Mouse (Mus musculus) layer of hippocampus, adult 8-10 months (tissue): ENCODE data around the gene Aldoart1. TPM values are rescaled to one million over a fixed set of nuclear protein-coding genes. Genes with fewer than 3 reads are reported as not detected.

ENCODE experiments used
- DNase-seq, 2 experiments: peaks; one replicate each; pipeline ENCODE4 v3.0.0; 2022; ENCODE audit warnings: low spot score in 2 of 2
- total RNA-seq, 4 experiments: library from RNA; stranded (reverse); gene quantifications; 2 replicates each; pipeline ENCODE4 v1.2.4; 2022

The Aldoart1 gene
- not detected for total RNA-seq

DNA sequence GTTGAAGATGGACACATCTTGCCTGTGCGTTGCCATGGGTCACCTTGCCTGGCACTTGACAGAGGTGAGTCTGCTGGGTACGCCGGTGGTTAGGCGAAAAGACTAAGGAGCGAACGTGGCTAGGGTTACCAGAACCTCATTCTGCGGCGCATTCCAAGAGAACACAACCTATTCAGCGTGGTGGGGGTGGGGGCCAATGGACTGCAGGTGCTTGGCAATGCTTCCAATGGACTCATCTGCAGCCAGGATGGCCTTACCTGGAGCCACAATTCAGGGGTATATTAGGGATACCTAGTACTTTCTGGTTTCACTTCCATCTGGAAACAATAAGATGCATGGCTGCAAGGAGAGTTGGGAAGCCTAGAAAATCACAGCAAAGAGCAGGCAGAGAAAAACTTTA lies at the start of gene Aldoart1:
Gene Aldoart1, minus strand, starts transcription at position 101 of the 400 bp plus-strand sequence.
- DNase-seq: no peak

DNA sequence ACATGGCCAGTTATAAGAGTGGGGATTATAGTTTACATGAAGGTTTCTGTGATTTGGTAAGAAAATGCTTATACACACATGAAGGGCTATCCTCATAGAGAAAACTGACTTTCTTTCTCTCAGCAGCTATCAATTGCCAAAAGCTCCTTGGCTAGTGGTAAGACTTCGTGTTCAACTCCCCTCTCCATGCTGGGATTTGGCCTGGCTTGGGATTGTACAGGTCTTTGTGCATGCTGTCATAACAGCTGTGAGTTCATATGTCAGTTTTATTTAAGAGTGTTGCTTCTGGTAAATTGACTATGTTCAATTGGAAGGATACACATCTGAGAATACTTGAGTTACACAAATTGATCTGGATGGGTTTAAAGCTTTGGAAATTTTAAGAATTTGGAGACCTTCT lies 49.1 kb upstream of the Aldoart1 start:
- DNase-seq: no peak

DNA sequence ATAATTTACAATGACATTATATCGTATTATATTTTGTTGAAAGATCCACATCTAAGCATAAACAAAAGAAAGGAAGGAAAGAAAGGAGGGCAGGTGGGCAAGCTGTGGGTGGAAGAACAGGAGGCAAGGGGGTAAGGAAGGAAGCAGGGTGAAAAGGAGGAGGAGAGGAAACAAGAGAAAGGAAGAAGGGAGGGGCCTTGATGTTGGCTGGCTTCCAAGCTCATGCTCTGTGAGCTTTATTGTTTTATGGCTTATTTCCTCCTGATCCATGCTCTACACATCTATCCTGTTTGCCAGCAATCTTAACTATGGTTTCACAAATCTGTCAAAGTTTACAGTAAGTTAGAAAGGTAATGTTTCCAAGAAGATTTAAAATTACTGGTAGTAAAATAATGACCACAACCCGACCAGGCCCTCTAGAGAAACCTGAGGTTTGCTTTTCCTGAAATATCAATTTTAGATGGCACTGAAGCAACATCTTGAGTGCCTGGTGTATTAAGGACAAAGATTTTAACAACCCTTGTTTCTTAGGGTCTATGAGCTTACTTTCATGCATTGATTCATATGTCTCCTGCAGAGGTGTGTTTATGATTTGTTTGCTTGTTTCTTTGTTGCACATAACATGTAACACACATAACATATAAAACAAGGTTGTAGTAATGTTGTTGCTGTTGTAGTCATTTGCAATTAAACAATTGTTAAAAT lies 13.1 kb upstream of the Aldoart1 start:
- no peak for DNase-seq

DNA sequence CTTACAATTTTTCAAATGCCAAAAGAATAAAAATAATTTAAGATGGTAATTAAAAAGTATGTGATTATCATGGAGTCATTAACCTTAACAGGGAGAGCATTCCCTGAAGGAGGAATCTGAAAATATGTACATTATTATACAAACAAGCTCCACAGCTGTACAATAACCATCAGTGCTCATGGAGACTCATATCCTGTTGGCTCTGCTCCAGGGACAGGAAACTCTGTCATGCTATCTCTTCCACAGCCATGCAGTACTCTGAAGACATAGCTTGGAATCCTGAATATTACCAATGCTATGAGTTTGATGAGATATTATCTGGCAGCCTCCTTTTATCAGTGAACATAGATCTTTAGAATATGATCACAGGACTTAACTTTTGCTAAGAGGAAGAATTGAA lies 8.2 kb downstream of the Aldoart1 start:
- no peak for DNase-seq

DNA sequence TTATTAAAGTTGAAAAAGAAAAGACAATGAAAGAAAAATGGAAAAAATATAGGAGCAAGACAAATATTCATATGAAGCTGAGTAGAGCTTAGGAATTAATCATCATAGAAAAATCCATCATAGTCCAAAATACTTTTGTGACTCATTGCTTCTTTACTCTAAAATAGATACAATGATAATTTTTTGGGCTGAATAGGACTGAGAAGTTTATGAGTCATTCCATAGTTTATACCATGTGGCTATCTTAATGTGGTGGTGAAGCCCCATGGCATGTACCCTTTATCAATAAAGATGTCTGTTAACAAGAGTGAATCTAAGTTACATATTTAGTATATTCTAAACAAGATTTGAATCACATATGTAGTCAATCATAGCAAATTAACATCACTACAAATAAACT lies 9.4 kb downstream of the Aldoart1 start:
- no peak for DNase-seq

DNA sequence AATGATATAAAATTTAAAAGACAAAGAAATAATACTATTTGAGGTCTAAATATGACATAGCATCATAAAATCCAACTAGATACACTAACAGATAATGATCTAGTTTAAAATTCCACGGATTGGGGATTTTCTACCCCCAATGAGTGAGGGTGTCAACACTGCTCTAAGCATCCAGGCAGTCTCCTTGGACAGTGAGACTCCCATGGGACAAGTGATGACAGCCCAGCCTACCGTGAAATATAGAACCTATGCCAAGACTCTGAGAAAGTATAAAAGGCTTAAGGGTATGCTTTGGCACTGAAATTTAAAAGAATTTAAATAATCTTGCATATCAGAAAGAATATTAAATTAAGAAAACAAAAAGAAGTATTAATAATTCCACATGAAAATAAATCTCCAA lies 16.0 kb downstream of the Aldoart1 start:
- DNase-seq: no peak

DNA sequence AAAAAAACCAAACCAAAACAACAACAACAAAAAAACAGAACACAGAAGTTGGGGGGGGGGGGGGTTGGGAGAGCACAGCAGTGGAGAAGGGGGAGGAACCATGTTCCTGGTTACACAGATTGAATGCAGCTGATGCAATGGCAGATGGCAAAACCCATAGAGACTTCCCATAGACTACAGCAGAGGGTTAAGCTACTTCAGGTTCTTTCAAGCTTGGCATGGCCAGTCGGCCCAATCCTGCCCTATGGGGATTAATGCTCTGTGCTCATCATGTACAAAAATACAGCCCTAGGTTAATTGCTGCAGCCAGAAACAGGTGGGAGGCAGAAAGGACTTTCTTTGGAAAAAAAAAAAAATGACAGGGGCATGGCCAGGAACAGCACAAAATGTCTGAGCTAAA lies 17.0 kb downstream of the Aldoart1 start:
- DNase-seq: no peak

DNA sequence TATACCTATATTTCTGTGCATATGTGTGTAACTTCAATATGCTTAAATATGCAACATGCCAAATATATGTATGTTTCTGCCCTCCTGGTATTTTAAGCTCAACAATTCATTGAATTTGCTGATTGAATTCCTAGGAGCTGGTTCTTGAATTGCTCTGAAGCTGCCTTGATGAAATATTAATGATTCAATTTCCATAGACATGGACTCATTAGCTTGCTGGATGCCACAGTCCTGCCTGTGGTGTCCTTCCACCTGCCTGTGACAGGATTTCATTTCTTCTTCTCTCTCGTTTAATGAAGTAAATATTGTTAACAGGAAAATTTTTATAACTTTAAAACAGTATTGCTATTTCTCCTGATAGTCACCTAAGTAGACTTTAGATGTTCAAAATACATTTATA lies 51.6 kb downstream of the Aldoart1 start:
- no peak for DNase-seq
